Mouse (Mus musculus) olfactory bulb, adult 2 months (tissue): ENCODE results near the gene Ttll3.
A peak's percentile ranks its signal among the peaks of the same experiment; 100 is the strongest.

Source experiments
- CTCF ChIP-seq: fragments of 200-500 bp; IDR thresholded peaks from 2 replicates; pipeline ENCODE4 v1.5.1; 2012; ENCODE audit warnings: low read depth, mild to moderate bottlenecking, low read length, moderate library complexity; ENCODE audit not compliant: insufficient read depth
- POLR2A ChIP-seq: fragments of 200-500 bp; IDR thresholded peaks from 2 replicates; pipeline ENCODE4 v1.6.1; 2012; ENCODE audit warnings: mild to moderate bottlenecking, low read depth, low read length, moderate library complexity; ENCODE audit not compliant: insufficient read depth

- TF ChIP-seq CTCF (no peak), POLR2A (peak; percentile 78)
Observed at GRCm38 (mm10) chr6:113419199-113419587, 30.1 kb downstream of the Ttll3 start, which contains the start of gene Rpusd3.
